Mouse (Mus musculus) liver, postnatal 0 days (tissue): Measurements from ENCODE around the gene Trim17. TPM values are rescaled to one million over a fixed set of nuclear protein-coding genes. Genes with fewer than 3 reads are reported as not detected.
A peak's percentile ranks its signal among the peaks of the same experiment; 100 is the strongest.

ENCODE experiments used
- ATAC-seq: fragments of 200-750 bp; cut with Nextera tagmentation; 2 replicates; pipeline ENCODE4 v1.8.0; 2017; ENCODE audit warnings: mild to moderate bottlenecking, moderate library complexity
- DNase-seq: peaks from one replicate; pipeline ENCODE4 v3.0.0-alpha.2; 2016
- H3K27ac ChIP-seq: fragments of 300-500 bp; sonication (generic); 2 replicates; pipeline ENCODE4 v1.5.1; 2014; ENCODE audit warnings: antibody characterized with exemption, moderate library complexity, mild to moderate bottlenecking, low read depth
- H3K27me3 ChIP-seq: fragments of 300-500 bp; sonication (generic); 2 replicates; pipeline ENCODE4 v1.6.1; 2014; ENCODE audit warnings: low read length, control low read depth, mixed read lengths; ENCODE audit not compliant: insufficient read depth
- H3K36me3 ChIP-seq: fragments of 300-500 bp; sonication (generic); replicated peaks from 2 replicates; pipeline ENCODE4 v1.6.1; 2014; ENCODE audit warnings: mild to moderate bottlenecking, control low read depth, low read length, moderate library complexity, mixed read lengths; ENCODE audit not compliant: insufficient read depth
- H3K4me1 ChIP-seq: fragments of 300-500 bp; sonication (generic); 2 replicates; pipeline ENCODE4 v1.6.1; 2014; ENCODE audit warnings: antibody characterized with exemption, mild to moderate bottlenecking, control low read depth; ENCODE audit not compliant: insufficient read depth
- H3K4me2 ChIP-seq: fragments of 300-500 bp; sonication (generic); 2 replicates; pipeline ENCODE4 v1.6.1; 2014; ENCODE audit warnings: low read depth, mild to moderate bottlenecking, low read length, moderate library complexity, mixed read lengths
- H3K4me3 ChIP-seq: fragments of 300-500 bp; sonication (generic); 2 replicates; pipeline ENCODE4 v1.5.1; 2014; ENCODE audit warnings: low read depth, low read length
- H3K9ac ChIP-seq: fragments of 300-500 bp; sonication (generic); replicated peaks from 2 replicates; pipeline ENCODE4 v1.6.1; 2014; ENCODE audit warnings: mild to moderate bottlenecking, moderate library complexity
- H3K9me3 ChIP-seq: fragments of 300-500 bp; sonication (generic); 2 replicates; pipeline ENCODE4 v1.6.1; 2016; ENCODE audit warnings: mild to moderate bottlenecking, control low read depth, low read length, mixed read lengths
- CTCF ChIP-seq: sonication (generic); IDR thresholded peaks from 2 replicates; pipeline ENCODE4 v1.5.1; 2016; ENCODE audit warnings: antibody characterized with exemption, low read depth
- EP300 ChIP-seq: IDR thresholded peaks from 2 replicates; pipeline ENCODE4 v1.6.1; 2016; ENCODE audit warnings: antibody characterized with exemption, low read depth, mild to moderate bottlenecking
- WGBS: fragments of 180-500 bp; shearing (Covaris S2); extraction: QIAGEN DNeasy Blood & Tissue Kit; methylation state at CpG from one replicate; pipeline ENCODE4 v1.1.7; 2014; ENCODE audit not compliant: insufficient replicate concordance; 5-methylcytosine and 5-hydroxymethylcytosine counted together
- polyA plus RNA-seq: library from polyadenylated mRNA; unstranded; fragments of >200 nt; fragmentation: Nextera tagmentation; extraction: Ambion mirVana; gene quantifications from 2 replicates; pipeline ENCODE4 v1.2.1, GENCODE M21; 2015

Gene Trim17
- polyA plus RNA-seq, 1 experiment from 2014 or later = 0.11 TPM

DNA sequence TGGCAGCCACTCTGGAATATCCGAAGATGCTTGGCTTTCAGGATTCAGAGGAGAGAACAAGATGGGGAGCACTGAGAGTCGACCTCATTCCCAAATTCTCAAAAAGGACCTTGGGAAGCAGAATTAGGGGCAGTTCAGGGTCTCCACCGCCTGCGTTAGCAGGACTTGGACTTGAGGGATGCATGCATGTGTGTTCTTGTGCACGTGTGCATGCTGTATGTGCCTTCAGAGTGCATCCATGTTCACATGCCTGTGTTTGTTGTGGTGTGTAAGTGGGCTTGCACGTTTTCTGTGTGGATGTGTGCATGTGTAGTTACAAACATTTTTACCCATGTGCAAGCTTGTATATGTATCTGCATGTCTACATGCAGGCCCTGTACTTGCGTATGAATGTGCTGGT lies 9.7 kb downstream of the Trim17 start:
- 78% methylated on average over 7 of the region's 7 CpGs for WGBS

DNA sequence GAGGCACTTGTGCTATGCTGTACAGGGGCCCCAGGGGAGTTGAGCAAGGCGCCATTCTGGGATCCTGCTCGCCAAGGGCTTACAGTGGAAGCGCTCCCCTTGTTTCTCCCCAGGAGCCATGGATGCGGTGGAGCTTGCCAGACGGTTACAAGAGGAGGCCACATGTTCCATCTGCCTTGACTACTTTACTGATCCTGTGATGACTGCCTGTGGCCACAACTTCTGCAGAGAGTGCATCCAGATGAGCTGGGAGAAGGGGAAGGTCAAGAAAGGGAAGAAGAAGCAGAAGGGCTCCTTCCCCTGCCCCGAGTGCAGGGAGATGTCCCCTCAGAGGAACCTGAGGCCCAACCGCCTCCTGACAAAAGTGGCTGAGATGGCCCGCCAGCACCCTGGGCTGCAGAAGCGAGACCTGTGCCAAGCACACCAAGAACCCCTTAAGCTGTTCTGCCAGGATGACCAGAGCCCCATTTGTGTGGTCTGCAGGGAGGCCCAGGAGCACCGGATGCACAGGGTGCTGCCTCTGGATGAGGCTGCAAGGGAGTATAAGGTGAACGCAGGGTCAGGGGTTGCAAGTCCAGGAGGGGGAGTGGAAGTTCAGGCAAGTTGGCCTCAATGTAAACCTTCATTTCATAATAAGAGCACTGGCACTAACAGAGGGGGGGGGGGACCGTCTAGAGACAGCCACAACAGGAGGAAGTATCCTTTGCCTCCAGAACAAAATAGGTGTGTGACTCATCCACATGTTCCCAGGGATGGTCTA lies 10.7 kb downstream of the Trim17 start:
- no peak for DNase-seq
- no peak overlapping the region for H3K4me3 ChIP-seq
- peaks cover 4% of the 10 kb centered on the region; the same call in 1 of the 2 replicates for H3K27me3 ChIP-seq
- H3K9ac ChIP-seq = no peak overlapping the region
- H3K9me3 ChIP-seq = no peaks in the 10 kb centered on the region
- no peak overlapping the region for H3K27ac ChIP-seq
- no peak overlapping the region for H3K4me2 ChIP-seq
- ATAC-seq = peak; percentile 54
- no peak for TF ChIP-seq CTCF
- no peak for TF ChIP-seq EP300
- 42% methylated on average over 12 of the region's 12 CpGs for WGBS
- no peaks in the 10 kb centered on the region for H3K36me3 ChIP-seq
- peaks cover 18% of the 10 kb centered on the region for H3K4me1 ChIP-seq

More for the DNA sequence above, 9.7 kb downstream of the Trim17 start:
- H3K36me3 ChIP-seq = no peaks in the 10 kb centered on the region
- no peak for ATAC-seq
- no peak for DNase-seq
- peaks cover 19% of the 10 kb centered on the region for H3K4me1 ChIP-seq
- H3K27ac ChIP-seq = no peak overlapping the region
- no peak overlapping the region for H3K4me2 ChIP-seq
- H3K27me3 ChIP-seq = peaks cover 4% of the 10 kb centered on the region; the same call in 1 of the 2 replicates
- H3K9me3 ChIP-seq = no peaks in the 10 kb centered on the region
- TF ChIP-seq EP300 (no peak), CTCF (no peak)
- H3K4me3 ChIP-seq = no peak overlapping the region
- no peak overlapping the region for H3K9ac ChIP-seq

DNA sequence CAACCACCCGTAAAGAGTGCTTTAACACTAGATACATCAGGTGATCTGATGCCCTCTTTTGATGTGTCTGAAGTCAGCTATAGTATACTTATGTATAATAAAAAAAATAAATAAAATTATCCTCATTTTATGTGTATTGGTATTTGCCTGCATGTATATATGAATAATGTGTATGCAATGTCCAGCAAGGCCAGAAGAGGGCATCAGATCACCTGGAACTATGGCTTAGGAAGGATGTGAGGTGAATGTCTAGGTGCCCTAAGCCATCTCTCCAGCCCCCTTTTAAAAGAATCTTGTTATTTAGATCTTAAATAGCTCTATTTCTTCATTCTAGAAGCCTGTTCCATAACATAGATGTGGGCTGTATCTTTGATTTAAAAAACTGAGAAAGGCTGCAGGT lies 12.9 kb downstream of the Trim17 start:
- no peaks in the 10 kb centered on the region for H3K27me3 ChIP-seq
- ATAC-seq (no peak), DNase-seq (peak; percentile 50)
- H3K4me1 ChIP-seq = peaks cover 15% of the 10 kb centered on the region
- no peak overlapping the region for H3K4me3 ChIP-seq
- 86% methylated on average over 1 of the region's 1 CpGs for WGBS
- no peak overlapping the region for H3K27ac ChIP-seq
- no peak overlapping the region for H3K9ac ChIP-seq
- no peak overlapping the region for H3K4me2 ChIP-seq
- peaks cover 9% of the 10 kb centered on the region; the same call in 1 of the 2 replicates for H3K36me3 ChIP-seq
- no peaks in the 10 kb centered on the region for H3K9me3 ChIP-seq
- no peak for TF ChIP-seq EP300
- TF ChIP-seq CTCF = peak; percentile 76

DNA sequence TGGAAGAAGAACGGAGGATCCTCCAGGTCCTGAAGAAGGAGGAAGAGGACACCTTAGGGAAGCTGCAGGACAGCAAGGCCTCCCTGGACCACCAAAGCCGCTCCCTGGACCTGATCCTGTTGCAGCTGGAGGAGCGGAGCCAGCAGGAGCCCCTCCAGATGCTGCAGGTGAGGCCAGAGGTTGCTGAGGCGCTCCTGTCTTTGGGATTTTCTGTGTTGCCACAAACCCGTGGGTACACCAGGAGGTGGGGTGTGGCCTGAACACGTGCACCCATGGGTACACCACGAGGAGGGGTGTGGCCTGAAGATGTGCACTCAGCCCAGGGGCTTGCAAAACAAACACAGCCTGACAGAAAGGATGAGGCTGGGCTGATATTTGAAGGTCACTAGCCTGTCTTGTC lies 14.1 kb downstream of the Trim17 start:
- DNase-seq (no peak), ATAC-seq (no peak)
- no peak overlapping the region for H3K4me2 ChIP-seq
- peaks cover 13% of the 10 kb centered on the region for H3K4me1 ChIP-seq
- no peaks in the 10 kb centered on the region for H3K27me3 ChIP-seq
- peaks cover 9% of the 10 kb centered on the region; the same call in 1 of the 2 replicates for H3K36me3 ChIP-seq
- H3K4me3 ChIP-seq = no peak overlapping the region
- no peaks in the 10 kb centered on the region for H3K9me3 ChIP-seq
- 59% methylated on average over 7 of the region's 7 CpGs for WGBS
- TF ChIP-seq EP300 = no peak
- no peak for TF ChIP-seq CTCF
- H3K27ac ChIP-seq = no peak overlapping the region
- no peak overlapping the region for H3K9ac ChIP-seq

DNA sequence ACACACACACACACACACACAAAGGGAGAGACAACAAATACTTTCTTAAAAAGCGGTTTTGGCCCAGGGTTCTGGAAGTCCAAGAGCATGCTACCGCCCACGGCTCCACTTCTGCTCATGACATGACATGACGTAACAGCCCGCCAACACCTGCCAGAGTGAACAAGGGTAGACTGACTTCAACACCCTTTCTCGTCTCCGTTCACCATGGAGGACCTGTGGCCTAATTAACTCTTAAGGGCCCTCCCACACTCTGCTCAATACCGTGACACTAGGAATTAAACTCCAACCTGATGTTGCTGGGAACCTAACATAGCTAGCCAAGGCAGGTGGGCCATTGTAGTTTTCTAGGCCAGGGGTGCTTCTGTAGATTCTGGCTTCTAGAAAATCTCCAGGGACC lies 14.5 kb downstream of the Trim17 start:
- no peak for DNase-seq
- WGBS = 52% methylated on average over 8 of the region's 8 CpGs
- no peak overlapping the region for H3K27ac ChIP-seq

DNA sequence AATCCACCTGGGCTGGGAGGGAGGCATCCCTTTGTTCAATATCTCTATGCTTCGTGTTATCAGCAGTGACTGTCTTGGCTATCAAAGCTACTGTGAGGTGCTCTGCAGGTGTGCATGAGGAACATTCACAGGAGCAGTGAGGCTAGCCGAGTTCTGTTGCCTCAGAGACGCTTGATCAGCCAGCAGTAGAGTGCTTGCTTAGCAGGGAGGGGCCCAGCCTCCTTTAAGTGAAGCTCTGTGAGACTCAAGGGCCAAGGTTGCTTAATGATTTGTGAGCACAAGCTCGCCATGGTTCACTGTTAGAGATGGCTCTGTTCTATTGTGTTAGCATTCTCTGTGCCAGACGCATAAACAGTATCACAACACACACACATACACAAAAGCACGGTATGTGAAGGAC lies 15.2 kb downstream of the Trim17 start:
- Histone ChIP-seq H3K4me2 (no peak overlapping the region), H3K4me1 (peaks cover 11% of the 10 kb centered on the region), H3K27ac (no peak overlapping the region), H3K9ac (no peak overlapping the region), H3K4me3 (no peak overlapping the region), H3K36me3 (peaks cover 9% of the 10 kb centered on the region; the same call in 1 of the 2 replicates), H3K9me3 (no peaks in the 10 kb centered on the region), H3K27me3 (no peaks in the 10 kb centered on the region)
- DNase-seq = no peak
- ATAC-seq = no peak
- WGBS = 67% methylated on average over 6 of the region's 6 CpGs
- TF ChIP-seq EP300 (no peak), CTCF (no peak)

More for the DNA sequence above, 14.5 kb downstream of the Trim17 start:
- H3K4me1 ChIP-seq = peaks cover 11% of the 10 kb centered on the region
- H3K9me3 ChIP-seq = no peaks in the 10 kb centered on the region
- no peak overlapping the region for H3K4me3 ChIP-seq
- peaks cover 9% of the 10 kb centered on the region; the same call in 1 of the 2 replicates for H3K36me3 ChIP-seq
- H3K9ac ChIP-seq = no peak overlapping the region
- H3K27me3 ChIP-seq = no peaks in the 10 kb centered on the region
- TF ChIP-seq EP300 (no peak), CTCF (no peak)
- no peak for ATAC-seq
- H3K4me2 ChIP-seq = no peak overlapping the region
